ENCODE assay signal across 12 mouse cellular contexts in the genomic region with DNA sequence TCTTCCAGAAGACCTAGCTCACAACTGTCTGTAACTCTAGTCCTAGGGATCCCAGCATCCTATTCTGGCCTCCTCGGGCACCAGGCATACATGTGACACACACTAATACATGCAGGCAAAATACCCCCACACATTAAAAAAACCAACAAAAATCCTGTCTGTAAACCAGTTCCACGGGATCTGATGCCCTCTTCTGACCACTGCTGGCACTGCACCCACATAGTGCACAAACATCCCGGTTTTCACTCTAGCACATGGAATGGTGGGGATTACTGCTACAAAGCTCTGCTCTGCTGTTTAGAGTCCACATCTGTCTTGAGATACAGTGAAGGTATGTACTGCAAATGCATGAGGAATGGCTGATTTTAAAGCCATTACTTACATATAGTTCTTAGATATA. TPM values are rescaled to one million over a fixed set of nuclear protein-coding genes. Genes with fewer than 3 reads are reported as not detected.
A peak's percentile ranks its signal among the peaks of the same experiment; 100 is the strongest.
DNase-seq lines count a peak whose midpoint lies in the region; ATAC-seq and TF ChIP-seq lines count a peak whose summit lies in the region.
"Had no signal": no experiment of that assay in that cellular context is flagged by ENCODE, and none has a peak within 500 bp of the region (broad histone marks: within the 10 kb centered on the region; RNA-seq: fewer than 3 reads in every experiment).

No protein-coding gene starts in this region.

- WGBS in heart, embryonic 16.5 days: 92% methylated on average over 3 of the region's 3 CpGs
- 94% methylated on average over 3 of the region's 3 CpGs for WGBS in heart, embryonic 12.5 days
- WGBS in liver, embryonic 14.5 days (ENCODE audit: insufficient replicate concordance): 81% methylated on average over 3 of the region's 3 CpGs
- 90% methylated on average over 3 of the region's 3 CpGs for WGBS in liver, embryonic 12.5 days (ENCODE audit: insufficient replicate concordance)

- H3K9ac ChIP-seq in heart, embryonic 16.5 days (ENCODE audit: low read length): no peak overlapping the region
- H3K9ac ChIP-seq in heart, embryonic 12.5 days: no peak overlapping the region
- no peak overlapping the region for H3K9ac ChIP-seq in liver, embryonic 14.5 days (replicated peaks)
- H3K9ac ChIP-seq in liver, embryonic 12.5 days: no peak overlapping the region
- H3K9ac ChIP-seq: heart, embryonic 13.5 days; midbrain, embryonic 12.5 days had no signal

- 0 out of 2 replicates have a peak, but pooled peaks cover 2% of the 10 kb centered on the region for H3K9me3 ChIP-seq in heart, embryonic 16.5 days (replicated peaks; ENCODE audit: control insufficient read depth, low read length)
- H3K9me3 ChIP-seq in heart, embryonic 12.5 days (replicated peaks): no peaks in the 10 kb centered on the region
- no peaks in the 10 kb centered on the region for H3K9me3 ChIP-seq in liver, embryonic 14.5 days (ENCODE audit: control insufficient read depth, low read length)
- no peaks in the 10 kb centered on the region for H3K9me3 ChIP-seq in liver, embryonic 12.5 days (replicated peaks)
- H3K9me3 ChIP-seq in E14TG2a.4 (ENCODE audit: low read length): no peaks in the 10 kb centered on the region

- TF ChIP-seq EP300 in liver, embryonic 14.5 days (IDR thresholded peaks at IDR 0.05; ENCODE audit: low read depth): no peak

- H3K36me3 ChIP-seq in heart, embryonic 16.5 days (ENCODE audit: control insufficient read depth, insufficient read depth): peaks cover 3% of the 10 kb centered on the region; the same call in 1 of the 2 replicates
- peaks cover 22% of the 10 kb centered on the region for H3K36me3 ChIP-seq in heart, embryonic 12.5 days
- peaks cover 8% of the 10 kb centered on the region for H3K36me3 ChIP-seq in liver, embryonic 14.5 days (replicated peaks; ENCODE audit: control insufficient read depth, insufficient read depth, low read depth)
- H3K36me3 ChIP-seq in liver, embryonic 12.5 days: peaks cover 82% of the 10 kb centered on the region
- peaks cover 97% of the 10 kb centered on the region for H3K36me3 ChIP-seq in E14TG2a.4 (ENCODE audit: insufficient read depth, low read length)
- H3K36me3 ChIP-seq: midbrain, embryonic 12.5 days had no signal

- peak; percentile 52 for TF ChIP-seq CTCF in liver, embryonic 14.5 days (IDR thresholded peaks at IDR 0.05; ENCODE audit: low read depth)
- TF ChIP-seq CTCF in E14TG2a.4 (conservative IDR thresholded peaks at IDR 0.05; ENCODE audit: low read length): peak; percentile 79

- peak overlapping the region; percentile 3; the same call in 1 of the 2 replicates for H3K27ac ChIP-seq in heart, embryonic 16.5 days (ENCODE audit: low read length)
- H3K27ac ChIP-seq in heart, embryonic 12.5 days (ENCODE audit: poor library complexity, severe bottlenecking): no peak overlapping the region
- no peak overlapping the region for H3K27ac ChIP-seq in liver, embryonic 14.5 days
- no peak overlapping the region for H3K27ac ChIP-seq in liver, embryonic 12.5 days
- H3K27ac ChIP-seq: forebrain, embryonic 10.5 days; midbrain, embryonic 12.5 days had no signal

- no peak for ATAC-seq in heart, embryonic 16.5 days (replicated peaks; ENCODE audit: extremely low read depth, insufficient read depth, low FRiP score)
- no peak for ATAC-seq in heart, embryonic 12.5 days (ENCODE audit: insufficient number of reproducible peaks, low FRiP score)
- no peak for ATAC-seq in liver, embryonic 14.5 days (ENCODE audit: insufficient read depth)
- no peak for ATAC-seq in liver, embryonic 12.5 days

- H3K4me3 ChIP-seq in heart, embryonic 16.5 days (ENCODE audit: low read length): no peak overlapping the region
- no peak overlapping the region for H3K4me3 ChIP-seq in heart, embryonic 12.5 days
- no peak overlapping the region for H3K4me3 ChIP-seq in liver, embryonic 14.5 days (ENCODE audit: insufficient read depth in 1 of 2, low read depth in 2 of 2, low read length in 2 of 2)
- H3K4me3 ChIP-seq in liver, embryonic 12.5 days: no peak overlapping the region
- H3K4me3 ChIP-seq in E14TG2a.4 (replicated peaks; ENCODE audit: low read length): no peak overlapping the region
- H3K4me3 ChIP-seq: forebrain, embryonic 10.5 days; heart, embryonic 13.5 days; midbrain, embryonic 12.5 days had no signal

- H3K27me3 ChIP-seq in heart, embryonic 16.5 days (ENCODE audit: control insufficient read depth, insufficient read depth, low read length): no peaks in the 10 kb centered on the region
- no peaks in the 10 kb centered on the region for H3K27me3 ChIP-seq in heart, embryonic 12.5 days (replicated peaks)
- no peaks in the 10 kb centered on the region for H3K27me3 ChIP-seq in liver, embryonic 14.5 days (ENCODE audit: control insufficient read depth, insufficient read depth, low read length)
- H3K27me3 ChIP-seq in liver, embryonic 12.5 days (replicated peaks): no peaks in the 10 kb centered on the region
- H3K27me3 ChIP-seq in E14TG2a.4 (ENCODE audit: insufficient read depth, low read length): no peaks in the 10 kb centered on the region
- H3K27me3 ChIP-seq: heart, embryonic 13.5 days; midbrain, embryonic 12.5 days had no signal

- peaks cover 20% of the 10 kb centered on the region for H3K4me1 ChIP-seq in heart, embryonic 16.5 days (ENCODE audit: control insufficient read depth, insufficient read depth, low read length)
- H3K4me1 ChIP-seq in heart, embryonic 12.5 days (replicated peaks): peaks cover 29% of the 10 kb centered on the region
- H3K4me1 ChIP-seq in liver, embryonic 14.5 days (replicated peaks; ENCODE audit: control insufficient read depth in 2 of 2, insufficient read depth in 2 of 2, low read length in 1 of 2): no peaks in the 10 kb centered on the region; a peak in 1 of 4 replicates
- H3K4me1 ChIP-seq in liver, embryonic 12.5 days: no peaks in the 10 kb centered on the region
- peaks cover 44% of the 10 kb centered on the region for H3K4me1 ChIP-seq in E14TG2a.4 (replicated peaks; ENCODE audit: low read depth, low read length)

- no peak overlapping the region for H3K4me2 ChIP-seq in heart, embryonic 16.5 days (ENCODE audit: low read depth, low read length)
- H3K4me2 ChIP-seq in heart, embryonic 12.5 days: no peak overlapping the region
- H3K4me2 ChIP-seq in liver, embryonic 14.5 days (ENCODE audit: low read depth): no peak overlapping the region
- no peak overlapping the region for H3K4me2 ChIP-seq in liver, embryonic 12.5 days
- H3K4me2 ChIP-seq: heart, embryonic 13.5 days; midbrain, embryonic 12.5 days had no signal

- DNase-seq in liver, embryonic 14.5 days (ENCODE audit: low read depth in 3 of 3, low spot score in 3 of 3): no peak
- DNase-seq in ZHBTc4 (ENCODE audit: low read depth, low spot score): peak; percentile 64
- DNase-seq in cerebellum, adult 9-11 months: no peak
- DNase-seq in layer of hippocampus, adult 9-11 months: no peak
- DNase-seq: cerebellum, adult 11-12 months had no signal

RNA-seq across cellular contexts. Expression of a gene that starts 59.5 kb away (rescaled TPM):
- 33.2 and 35.6 TPM in 2 replicates for polyA plus RNA-seq in heart, embryonic 16.5 days (2015; fragmentation: Nextera tagmentation; extraction: Ambion mirVana)
- polyA plus RNA-seq in heart, embryonic 12.5 days (2016; fragmentation: Nextera tagmentation; extraction: Ambion mirVana): 61.7 and 64.9 TPM in 2 replicates
- polyA plus RNA-seq in liver, embryonic 14.5 days (2012; rRNA removed): 6.9 and 15.2 TPM in 2 replicates
- polyA plus RNA-seq in liver, embryonic 14.5 days (2014; fragmentation: Nextera tagmentation; extraction: Ambion mirVana): 47.5 and 55.9 TPM in 2 replicates
- 98.2 and 104 TPM in 2 replicates for polyA plus RNA-seq in liver, embryonic 12.5 days (2016; fragmentation: Nextera tagmentation; extraction: Ambion mirVana)
